Comparison of ENCODE assay signal across 19 mouse cellular contexts in the genomic region with DNA sequence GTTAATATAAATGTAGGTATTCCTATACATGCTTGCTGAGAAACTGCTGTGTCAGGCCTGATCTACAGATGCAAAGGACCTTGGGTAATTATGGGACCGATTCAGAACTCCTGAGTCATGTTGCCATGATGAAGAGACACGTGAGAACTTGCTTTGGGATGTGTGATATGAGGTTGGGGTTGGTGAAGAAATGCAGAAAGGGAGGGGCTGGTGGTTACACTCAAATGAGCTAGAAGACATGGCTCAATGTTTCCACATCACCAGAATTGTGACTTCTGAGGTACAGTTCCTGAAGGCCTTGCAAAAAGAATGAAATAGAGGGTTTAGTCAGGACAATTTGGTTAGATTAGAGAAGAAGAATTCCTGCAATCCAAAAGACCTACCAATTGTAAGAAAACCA.
"Had no signal": no experiment of that assay in that cellular context is flagged by ENCODE, and none has a peak within 500 bp of the region (broad histone marks: within the 10 kb centered on the region; RNA-seq: fewer than 3 reads in every experiment).

No protein-coding gene starts in this region.

- H3K9me3 ChIP-seq: kidney, embryonic 15.5 days; limb, embryonic 12.5 days; limb, embryonic 15.5 days had no signal

- H3K4me3 ChIP-seq: kidney, embryonic 15.5 days; limb, embryonic 12.5 days; limb, embryonic 15.5 days had no signal

- DNase-seq: kidney, adult 2 months; kidney, postnatal 10 days; kidney, postnatal 36 days; left cerebral cortex, postnatal 4 days; liver, postnatal 0 days; lung, embryonic 14.5 days; midbrain, embryonic 14.5 days; right cerebral cortex, adult 18-20 months; right cerebral cortex, postnatal 14 days; right cerebral cortex, postnatal 4 days; thymus, adult 2 months; thymus, postnatal 14 days had no signal

- ATAC-seq: liver, postnatal 0 days; lung, postnatal 0 days had no signal

- H3K27me3 ChIP-seq: kidney, embryonic 15.5 days; limb, embryonic 15.5 days had no signal

- H3K4me2 ChIP-seq: kidney, embryonic 15.5 days; limb, embryonic 12.5 days; limb, embryonic 15.5 days; liver, embryonic 11.5 days; lung, embryonic 14.5 days had no signal

- H3K27ac ChIP-seq: kidney, embryonic 15.5 days; limb, embryonic 12.5 days; limb, embryonic 15.5 days; liver, embryonic 14.5 days; stomach, postnatal 0 days had no signal

- H3K4me1 ChIP-seq: kidney, embryonic 15.5 days; limb, embryonic 12.5 days; limb, embryonic 15.5 days had no signal

- H3K9ac ChIP-seq: kidney, embryonic 15.5 days; limb, embryonic 12.5 days; limb, embryonic 15.5 days; liver, embryonic 14.5 days; liver, postnatal 0 days; lung, embryonic 14.5 days had no signal

- H3K36me3 ChIP-seq: kidney, embryonic 15.5 days; limb, embryonic 12.5 days; limb, embryonic 15.5 days had no signal
